Mouse (Mus musculus) liver, embryonic 13.5 days (tissue): ENCODE results near the gene Baz2b. TPM values are rescaled to one million over a fixed set of nuclear protein-coding genes. Genes with fewer than 3 reads are reported as not detected.
A peak's percentile ranks its signal among the peaks of the same experiment; 100 is the strongest.

Experiments used
- ATAC-seq: fragments of 200-750 bp; cut with Nextera tagmentation; 2 replicates; pipeline ENCODE4 v1.8.0; 2017; ENCODE audit warnings: low read depth, mild to moderate bottlenecking, moderate number of reproducible peaks, moderate library complexity
- DNase-seq: peaks from one replicate; pipeline ENCODE4 v3.0.0; 2022
- H3K27ac ChIP-seq: fragments of 300-500 bp; sonication (generic); 2 replicates; pipeline ENCODE4 v1.5.1; 2015; ENCODE audit warnings: moderate library complexity, mild to moderate bottlenecking, inconsistent platforms
- H3K27me3 ChIP-seq: fragments of 300-500 bp; sonication (generic); 2 replicates; pipeline ENCODE4 v1.6.1; 2015; ENCODE audit warnings: mild to moderate bottlenecking, inconsistent platforms
- H3K36me3 ChIP-seq: fragments of 300-500 bp; sonication (generic); 2 replicates; pipeline ENCODE4 v1.6.1; 2015; ENCODE audit warnings: mild to moderate bottlenecking, inconsistent platforms
- H3K4me1 ChIP-seq: fragments of 300-500 bp; sonication (generic); replicated peaks from 2 replicates; pipeline ENCODE4 v1.6.1; 2015; ENCODE audit warnings: inconsistent platforms
- H3K4me2 ChIP-seq: fragments of 300-500 bp; sonication (generic); 2 replicates; pipeline ENCODE4 v1.6.1; 2015; ENCODE audit warnings: inconsistent platforms, mild to moderate bottlenecking, moderate library complexity
- H3K4me3 ChIP-seq: fragments of 300-500 bp; sonication (generic); replicated peaks from 2 replicates; pipeline ENCODE4 v1.5.1; 2015; ENCODE audit warnings: mild to moderate bottlenecking, inconsistent platforms
- H3K9ac ChIP-seq: fragments of 300-500 bp; sonication (generic); 2 replicates; pipeline ENCODE4 v1.6.1; 2015; ENCODE audit warnings: mild to moderate bottlenecking, inconsistent platforms
- H3K9me3 ChIP-seq: fragments of 300-500 bp; sonication (generic); replicated peaks from 2 replicates; pipeline ENCODE4 v1.6.1; 2016; ENCODE audit warnings: inconsistent platforms
- WGBS: fragments of 180-500 bp; shearing (Covaris S2); methylation state at CpG from one replicate; pipeline ENCODE4 v1.1.7; 2015; ENCODE audit not compliant: insufficient replicate concordance; 5-methylcytosine and 5-hydroxymethylcytosine counted together
- polyA plus RNA-seq: library from polyadenylated mRNA; unstranded; fragments of >200 nt; fragmentation: Nextera tagmentation; extraction: Ambion mirVana; gene quantifications from 2 replicates; pipeline ENCODE4 v1.2.1, GENCODE M21; 2015

The Baz2b gene
- polyA plus RNA-seq, 1 experiment from 2014 or later: 14.4 TPM

DNA sequence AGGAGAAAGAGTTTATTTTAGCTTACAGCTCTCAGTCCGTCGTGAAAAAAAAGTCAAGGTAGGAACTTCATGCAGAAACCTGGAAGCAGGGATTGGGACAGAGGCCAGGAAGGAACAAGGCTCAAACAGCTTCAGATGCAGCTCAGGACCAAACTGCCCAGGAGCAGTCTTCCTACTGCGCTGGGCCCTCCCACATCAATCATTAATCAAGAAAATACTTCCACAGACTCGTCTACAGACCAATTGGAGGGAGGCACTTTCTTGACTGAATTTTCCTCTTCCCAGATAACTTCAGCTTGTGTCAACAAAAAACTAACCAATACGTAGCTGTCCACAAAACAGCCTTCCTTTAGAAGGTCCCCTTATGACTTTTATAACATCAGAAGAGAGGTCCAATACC lies 144.2 kb downstream of the Baz2b start:
- 84% methylated on average over 5 of the region's 5 CpGs for WGBS

DNA sequence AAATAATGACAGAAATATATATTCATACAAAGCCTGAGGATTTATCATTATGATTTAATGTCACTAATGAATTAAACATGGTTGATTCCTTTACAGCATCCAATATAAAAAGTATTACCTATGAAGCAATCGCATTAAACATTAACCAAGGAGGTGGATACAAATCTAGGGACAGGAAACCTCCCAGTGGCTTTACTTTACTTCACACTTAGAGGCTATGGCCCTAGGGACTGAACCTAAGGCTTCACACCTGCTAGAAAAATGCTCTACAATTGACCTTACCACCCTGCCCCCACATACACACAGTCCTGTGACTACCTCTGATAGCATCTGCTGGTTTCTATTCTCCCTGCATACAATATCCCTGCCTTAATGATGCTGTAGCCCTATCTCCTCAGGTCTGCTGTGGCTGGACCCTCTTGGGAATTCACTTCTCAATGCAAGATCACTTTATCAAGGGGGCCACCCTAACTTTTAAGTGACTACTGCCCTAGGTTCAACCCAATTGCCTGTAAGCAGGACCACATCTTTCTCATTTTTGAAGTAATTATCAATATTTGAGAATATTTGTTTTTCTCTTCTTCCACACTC lies 149.4 kb downstream of the Baz2b start:
- no peak for ATAC-seq
- H3K4me1 ChIP-seq: peaks cover 20% of the 10 kb centered on the region
- H3K36me3 ChIP-seq: peaks cover 11% of the 10 kb centered on the region; the same call in 1 of the 2 replicates
- WGBS: 95% methylated on average over 1 of the region's 1 CpGs
- no peaks in the 10 kb centered on the region for H3K27me3 ChIP-seq
- no peak overlapping the region for H3K27ac ChIP-seq
- H3K9ac ChIP-seq: no peak overlapping the region
- H3K4me2 ChIP-seq: no peak overlapping the region
- DNase-seq: no peak
- H3K4me3 ChIP-seq: no peak overlapping the region
- H3K9me3 ChIP-seq: no peaks in the 10 kb centered on the region

More for the DNA sequence above, 144.2 kb downstream of the Baz2b start:
- H3K9me3 ChIP-seq: no peaks in the 10 kb centered on the region
- peaks cover 14% of the 10 kb centered on the region; the same call in 1 of the 2 replicates for H3K36me3 ChIP-seq
- no peak overlapping the region for H3K4me2 ChIP-seq
- H3K9ac ChIP-seq: no peak overlapping the region
- H3K27me3 ChIP-seq: no peaks in the 10 kb centered on the region
- ATAC-seq: no peak
- no peak overlapping the region for H3K4me3 ChIP-seq
- no peak for DNase-seq
- H3K27ac ChIP-seq: no peak overlapping the region
- H3K4me1 ChIP-seq: peaks cover 1% of the 10 kb centered on the region

DNA sequence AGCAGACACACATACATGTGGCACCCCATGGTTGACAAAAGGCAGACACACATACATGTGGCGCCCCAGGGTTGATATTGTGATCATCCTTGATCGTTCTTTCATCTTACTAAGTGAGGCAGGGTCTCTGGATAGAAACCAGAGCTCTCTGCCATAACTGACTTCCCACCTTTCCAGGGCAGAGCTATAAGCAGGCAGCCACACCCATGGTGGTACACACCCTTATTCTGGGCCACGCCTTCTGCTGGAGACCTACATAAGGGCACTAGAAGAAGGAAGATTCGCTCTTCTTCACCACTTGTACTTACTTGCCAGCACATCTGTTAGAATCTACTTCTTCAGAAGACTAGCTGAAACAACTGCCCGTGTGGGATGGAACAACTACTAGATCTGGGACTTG lies 150.3 kb downstream of the Baz2b start:
- 81% methylated on average over 5 of the region's 5 CpGs for WGBS
- ATAC-seq: peak; percentile 59; the same call in 1 of the 2 replicates

DNA sequence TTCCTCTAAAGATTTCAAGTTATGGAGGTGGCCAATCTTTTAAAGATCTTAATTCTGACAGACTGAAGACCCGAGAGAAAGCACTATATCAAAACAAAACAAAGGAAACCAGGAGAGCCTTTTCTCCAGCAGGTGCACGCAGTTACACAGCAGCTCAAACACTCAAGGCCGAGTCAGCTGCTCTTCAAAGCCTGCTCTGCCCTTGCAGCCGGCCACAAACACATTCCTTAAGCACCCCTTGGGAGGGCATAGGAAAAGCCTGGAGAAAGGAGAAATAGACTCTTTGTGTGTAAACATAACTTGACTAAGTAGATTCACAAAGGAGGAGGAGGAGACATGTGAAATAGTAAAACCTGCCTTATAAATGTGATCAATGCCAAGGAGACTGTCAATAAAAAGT lies 153.6 kb downstream of the Baz2b start:
- no peak for ATAC-seq
- Histone ChIP-seq H3K4me2 (no peak overlapping the region), H3K4me1 (peaks cover 29% of the 10 kb centered on the region), H3K4me3 (no peak overlapping the region), H3K9me3 (no peaks in the 10 kb centered on the region), H3K27me3 (no peaks in the 10 kb centered on the region), H3K27ac (no peak overlapping the region), H3K36me3 (no peaks in the 10 kb centered on the region), H3K9ac (no peak overlapping the region)
- WGBS: 59% methylated on average over 4 of the region's 4 CpGs
- no peak for DNase-seq

More for the DNA sequence above, 150.3 kb downstream of the Baz2b start:
- no peak overlapping the region for H3K4me3 ChIP-seq
- peaks cover 2% of the 10 kb centered on the region; the same call in 1 of the 2 replicates for H3K36me3 ChIP-seq
- H3K4me2 ChIP-seq: no peak overlapping the region
- H3K9me3 ChIP-seq: no peaks in the 10 kb centered on the region
- no peak overlapping the region for H3K9ac ChIP-seq
- H3K4me1 ChIP-seq: peaks cover 20% of the 10 kb centered on the region
- no peak for DNase-seq
- H3K27me3 ChIP-seq: no peaks in the 10 kb centered on the region
- no peak overlapping the region for H3K27ac ChIP-seq

DNA sequence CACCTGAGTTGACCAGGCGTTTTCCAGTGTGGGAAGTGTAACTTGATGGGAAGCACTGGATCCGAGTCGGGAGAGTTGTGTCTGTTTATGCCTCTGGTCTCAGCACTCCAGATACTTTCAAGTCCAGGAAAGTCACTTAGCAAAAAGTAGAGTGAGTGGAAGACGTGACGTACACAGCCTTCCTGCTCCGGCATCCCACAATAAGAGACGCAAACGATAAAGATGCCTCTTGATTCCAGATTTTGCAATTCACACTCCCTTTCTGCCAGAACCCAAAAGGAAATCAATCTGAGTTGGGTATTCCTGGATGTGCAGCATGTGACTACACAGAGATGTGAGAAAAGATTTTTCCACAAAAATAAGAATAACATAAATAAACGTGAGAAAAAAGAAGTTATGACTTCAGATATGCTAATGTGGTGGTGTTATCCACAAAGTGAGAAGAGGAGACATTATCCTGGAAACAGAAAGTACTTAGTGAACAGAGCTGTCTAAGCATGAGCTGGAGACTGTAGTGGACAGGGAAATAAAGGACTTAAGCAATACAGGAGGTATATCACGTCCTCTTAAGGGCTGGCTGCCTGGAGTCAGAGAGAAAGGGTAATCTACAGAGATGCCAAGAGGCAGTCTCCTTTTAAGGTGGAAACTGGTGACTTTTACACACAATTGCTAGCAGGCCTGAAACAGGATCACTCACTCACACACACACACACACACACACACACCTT lies 154.7 kb downstream of the Baz2b start:
- peaks cover 35% of the 10 kb centered on the region for H3K4me1 ChIP-seq
- H3K9ac ChIP-seq: no peak overlapping the region
- no peak overlapping the region for H3K27ac ChIP-seq
- H3K9me3 ChIP-seq: no peaks in the 10 kb centered on the region
- no peaks in the 10 kb centered on the region for H3K36me3 ChIP-seq
- DNase-seq: no peak
- no peak overlapping the region for H3K4me3 ChIP-seq
- 79% methylated on average over 10 of the region's 10 CpGs for WGBS
- no peaks in the 10 kb centered on the region for H3K27me3 ChIP-seq
- no peak for ATAC-seq
- no peak overlapping the region for H3K4me2 ChIP-seq

DNA sequence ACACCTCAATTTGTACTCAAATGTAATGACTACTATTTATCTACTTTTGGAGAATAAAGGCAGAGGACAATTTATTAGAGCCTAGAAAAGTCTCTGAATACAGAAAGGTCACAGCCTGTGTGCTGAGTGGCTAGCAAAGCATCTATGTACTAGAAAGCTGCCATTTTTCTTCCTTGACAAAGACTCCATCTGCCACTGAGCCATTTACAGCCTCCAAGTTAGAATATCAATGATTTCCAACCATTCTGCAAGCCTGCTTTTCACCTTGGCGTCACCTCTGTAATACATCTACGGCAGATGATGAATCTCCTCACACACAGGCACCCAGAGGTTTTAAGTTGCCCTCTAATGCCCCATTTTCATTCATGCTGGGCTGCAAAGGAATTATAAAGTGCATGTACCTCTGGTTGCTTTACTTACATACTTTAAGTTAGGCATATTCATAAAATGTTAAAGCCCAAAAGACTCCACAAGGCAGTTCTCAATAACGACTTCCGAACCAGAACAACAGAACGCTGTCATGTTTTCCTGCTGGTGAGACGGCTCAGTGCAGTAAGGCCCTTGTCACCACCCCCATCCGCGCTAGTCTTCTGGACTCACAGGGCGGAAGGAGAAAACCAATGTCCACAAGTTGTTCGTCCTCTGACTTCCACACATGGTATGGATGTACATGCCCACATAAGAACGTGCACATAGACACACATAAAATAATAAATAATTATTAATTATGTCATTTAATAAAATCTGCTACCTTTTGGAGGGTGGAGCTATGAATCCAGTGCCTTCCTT lies 156.2 kb downstream of the Baz2b start:
- H3K4me3 ChIP-seq: no peak overlapping the region
- H3K9me3 ChIP-seq: no peaks in the 10 kb centered on the region
- WGBS: 79% methylated on average over 11 of the region's 11 CpGs
- no peak overlapping the region for H3K4me2 ChIP-seq
- H3K4me1 ChIP-seq: peaks cover 24% of the 10 kb centered on the region
- H3K36me3 ChIP-seq: no peaks in the 10 kb centered on the region
- DNase-seq: no peak
- no peaks in the 10 kb centered on the region for H3K27me3 ChIP-seq
- no peak overlapping the region for H3K9ac ChIP-seq
- H3K27ac ChIP-seq: no peak overlapping the region
- no peak for ATAC-seq

DNA sequence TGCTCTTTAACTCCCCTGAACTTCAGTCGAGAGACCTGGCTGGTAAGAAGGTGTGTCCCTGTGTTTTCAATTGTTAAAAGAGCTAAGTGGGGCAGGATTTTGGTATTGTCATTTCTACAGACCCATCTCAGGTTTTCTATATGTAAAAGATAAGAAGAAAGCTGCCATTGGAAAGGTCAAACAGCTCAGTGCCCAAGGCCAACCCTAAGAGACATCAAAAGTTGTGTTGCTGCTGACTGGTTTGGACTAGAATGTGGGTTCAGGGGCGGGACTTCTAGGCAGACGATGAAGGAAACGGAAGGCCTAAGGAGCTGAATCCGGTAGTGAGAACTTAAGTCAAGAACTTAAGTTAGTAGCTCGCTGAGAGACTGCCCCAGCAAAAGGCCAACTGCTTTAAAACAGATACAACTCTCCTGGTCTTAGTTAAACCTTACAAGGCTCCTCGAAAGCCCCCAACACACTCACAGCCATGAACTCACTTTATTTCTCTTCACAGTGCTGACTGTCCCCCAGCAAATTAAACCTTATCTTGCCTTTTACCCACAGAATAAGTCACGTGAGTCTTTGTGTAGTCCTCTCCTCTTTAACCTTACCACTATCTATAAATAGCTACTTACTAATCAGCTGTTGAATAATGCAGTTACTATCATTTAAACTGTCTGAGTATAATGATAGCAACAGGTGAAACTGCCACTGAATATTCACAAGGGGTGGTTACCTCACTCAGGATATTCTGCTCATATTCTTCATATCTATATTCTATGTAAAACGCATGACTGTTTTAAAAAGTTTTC lies 158.8 kb downstream of the Baz2b start:
- Histone ChIP-seq H3K4me1 (peaks cover 35% of the 10 kb centered on the region), H3K27ac (no peak overlapping the region), H3K36me3 (no peaks in the 10 kb centered on the region), H3K9ac (no peak overlapping the region), H3K4me3 (no peak overlapping the region), H3K27me3 (no peaks in the 10 kb centered on the region), H3K9me3 (no peaks in the 10 kb centered on the region), H3K4me2 (no peak overlapping the region)
- WGBS: 46% methylated on average over 9 of the region's 9 CpGs
- peak; percentile 51 for ATAC-seq
- DNase-seq: peak; percentile 37

DNA sequence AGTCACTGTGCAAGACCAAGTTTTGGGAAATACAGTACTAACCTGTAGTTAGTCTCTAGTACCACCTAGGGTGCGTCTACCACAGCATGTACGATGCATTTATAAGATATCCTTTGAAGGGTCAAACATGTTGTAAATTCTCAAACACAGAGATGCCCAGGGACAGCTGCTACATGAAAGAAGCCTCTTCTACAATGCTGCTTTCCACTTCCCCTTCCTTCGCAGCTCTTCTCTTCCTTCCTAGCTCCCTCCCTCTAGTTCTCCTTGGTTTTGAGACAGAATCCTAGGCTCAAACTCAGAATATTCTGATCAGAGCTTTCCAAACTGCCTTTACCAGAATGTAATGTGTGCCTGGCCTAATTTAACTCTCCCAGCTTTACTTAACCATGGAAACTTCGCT lies 159.8 kb downstream of the Baz2b start:
- Histone ChIP-seq H3K9ac (no peak overlapping the region), H3K4me2 (no peak overlapping the region), H3K9me3 (no peaks in the 10 kb centered on the region), H3K4me3 (no peak overlapping the region), H3K27ac (no peak overlapping the region), H3K36me3 (no peaks in the 10 kb centered on the region), H3K4me1 (peaks cover 39% of the 10 kb centered on the region), H3K27me3 (no peaks in the 10 kb centered on the region)
- DNase-seq: no peak
- WGBS: 58% methylated on average over 4 of the region's 4 CpGs
- no peak for ATAC-seq

DNA sequence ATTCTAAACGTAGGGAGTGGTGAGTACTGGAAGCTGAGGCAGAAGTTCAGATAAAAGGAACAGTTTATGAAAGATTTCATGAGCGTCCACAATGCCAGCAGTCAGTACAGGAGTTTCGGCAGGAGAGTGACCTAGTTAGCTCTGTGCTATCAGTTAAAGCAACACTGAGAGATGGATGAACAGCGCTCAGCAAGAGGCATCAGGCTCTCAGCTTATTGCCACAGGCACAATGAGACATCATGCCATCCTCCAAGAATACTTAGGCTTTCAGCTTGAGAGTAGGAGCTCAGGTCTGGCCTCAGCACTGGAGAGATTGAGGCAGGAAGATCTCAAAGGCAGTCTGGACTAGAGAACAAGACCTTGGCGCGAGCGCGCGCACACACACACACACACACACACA lies 160.3 kb downstream of the Baz2b start:
- DNase-seq (no peak), ATAC-seq (no peak)
- H3K27ac ChIP-seq: no peak overlapping the region
- WGBS: 85% methylated on average over 9 of the region's 9 CpGs
- no peaks in the 10 kb centered on the region for H3K9me3 ChIP-seq
- no peaks in the 10 kb centered on the region for H3K27me3 ChIP-seq
- peaks cover 39% of the 10 kb centered on the region for H3K4me1 ChIP-seq
- H3K9ac ChIP-seq: no peak overlapping the region
- H3K4me3 ChIP-seq: no peak overlapping the region
- no peaks in the 10 kb centered on the region for H3K36me3 ChIP-seq
- H3K4me2 ChIP-seq: no peak overlapping the region

DNA sequence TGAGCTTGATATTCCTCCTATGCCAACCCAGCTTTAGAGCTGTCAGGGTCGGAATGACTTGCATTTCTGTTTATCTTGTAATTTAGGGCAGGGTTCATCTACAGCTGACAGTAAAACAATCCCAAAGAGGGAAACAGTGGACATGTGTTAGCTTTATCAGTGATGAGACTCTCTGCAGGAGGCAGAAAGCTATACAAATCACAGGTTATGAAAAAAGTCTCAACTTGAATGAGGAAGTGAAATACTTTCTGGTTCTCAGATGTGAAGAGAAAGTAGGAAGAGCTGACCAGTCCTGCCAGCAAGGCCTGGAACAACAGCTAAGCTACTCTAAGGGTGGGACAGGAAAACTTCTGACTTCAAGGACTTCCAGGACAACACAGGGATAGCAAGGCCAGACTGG lies 163.6 kb downstream of the Baz2b start:
- H3K9ac ChIP-seq: no peak overlapping the region
- WGBS: 11% methylated on average over 1 of the region's 1 CpGs
- DNase-seq: peak; percentile 23
- H3K9me3 ChIP-seq: no peaks in the 10 kb centered on the region
- peak; percentile 65; the same call in 1 of the 2 replicates for ATAC-seq
- H3K4me1 ChIP-seq: peaks cover 35% of the 10 kb centered on the region
- H3K4me2 ChIP-seq: no peak overlapping the region
- H3K4me3 ChIP-seq: no peak overlapping the region
- no peaks in the 10 kb centered on the region for H3K36me3 ChIP-seq
- peak overlapping the region; percentile 39 for H3K27ac ChIP-seq
- H3K27me3 ChIP-seq: no peaks in the 10 kb centered on the region

DNA sequence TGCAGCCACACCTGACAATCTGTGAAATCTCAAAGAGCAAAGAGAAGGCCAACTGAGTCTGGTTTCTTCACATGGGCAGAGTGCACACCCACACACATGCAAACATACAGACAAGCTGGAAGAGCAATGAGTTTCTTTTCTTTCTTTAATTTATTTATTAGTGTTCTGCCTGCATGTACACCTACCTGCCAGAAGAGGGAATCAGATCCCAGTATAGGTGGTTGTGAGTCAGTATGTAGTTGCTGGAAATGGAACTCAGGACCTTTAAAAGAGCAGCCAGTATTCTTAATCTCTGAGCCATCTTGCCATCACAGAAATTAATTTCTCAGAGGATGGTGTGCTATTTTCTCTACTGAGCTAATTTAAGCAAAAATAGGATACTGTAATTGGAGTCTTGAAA lies 164.7 kb downstream of the Baz2b start:
- Histone ChIP-seq H3K27ac (no peak overlapping the region), H3K27me3 (no peaks in the 10 kb centered on the region), H3K4me3 (no peak overlapping the region), H3K9me3 (no peaks in the 10 kb centered on the region), H3K4me2 (no peak overlapping the region), H3K9ac (no peak overlapping the region), H3K36me3 (no peaks in the 10 kb centered on the region), H3K4me1 (peaks cover 25% of the 10 kb centered on the region)
- ATAC-seq (no peak), DNase-seq (no peak)
